Mouse (Mus musculus): ENCODE results near the gene Rdh9. TPM values are rescaled to one million over a fixed set of nuclear protein-coding genes. Genes with fewer than 3 reads are reported as not detected.
A peak's percentile ranks its signal among the peaks of the same experiment; 100 is the strongest.

Rdh9 gene
- polyA plus RNA-seq, 1 experiment = not detected

DNA sequence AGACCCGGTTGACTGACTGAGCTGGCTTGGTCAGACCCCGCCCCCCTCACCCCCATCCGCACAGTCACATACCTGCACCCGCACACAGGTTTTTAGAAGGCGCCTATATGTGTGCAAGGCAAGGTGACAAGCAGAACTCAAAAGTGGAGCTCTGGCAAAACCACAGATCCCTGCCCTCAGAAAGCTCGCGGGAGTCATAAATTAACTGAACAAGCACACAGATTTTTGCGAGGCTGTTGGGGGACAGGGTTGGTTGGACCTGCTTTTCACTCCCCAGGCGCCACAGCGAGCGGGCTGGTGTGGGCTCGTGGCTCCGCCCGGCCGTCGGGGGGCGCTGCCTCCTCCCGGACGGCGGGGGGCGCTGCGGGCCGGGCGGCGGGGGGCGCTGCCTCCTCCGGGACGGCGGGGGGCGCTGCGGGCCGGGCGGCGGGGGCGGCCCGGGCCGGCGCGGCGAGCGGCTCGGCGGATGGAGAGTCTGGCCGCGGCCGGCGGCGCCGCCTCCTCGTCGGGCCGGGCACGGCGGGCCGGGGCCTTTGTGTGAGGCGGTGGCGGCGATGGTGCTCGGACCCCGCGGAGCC is 37.0 kb upstream of the Rdh9 start, which contains the start of gene Zbtb39:
Gene Zbtb39, plus strand, starts transcription at position 456 of the 578 bp plus-strand sequence.
- no peak within 1 kb of the TSS for H3K27ac ChIP-seq (ENCODE audit: insufficient read depth, low read depth, low read length)
- peak within 1 kb of the TSS; percentile 94 for H3K4me3 ChIP-seq (ENCODE audit: insufficient read depth, low read length)
- H3K4me1 ChIP-seq (ENCODE audit: control insufficient read depth, insufficient read depth, low read length) = peaks cover 19% of the 10 kb centered on the region
- TF ChIP-seq CTCF (IDR thresholded peaks at IDR 0.05; ENCODE audit: low read depth, low read length) (0 out of 2 replicates have a peak, but pooled peaks have one; percentile 14), POLR2A (IDR thresholded peaks at IDR 0.05; ENCODE audit: borderline replicate concordance, low read depth, low read length) (no peak)

- Histone ChIP-seq H3K4me3 (ENCODE audit: insufficient read depth, low read length) (peak overlapping the region; percentile 94), H3K27ac (ENCODE audit: insufficient read depth, low read depth, low read length) (no peak overlapping the region), H3K4me1 (ENCODE audit: control insufficient read depth, insufficient read depth, low read length) (peaks cover 19% of the 10 kb centered on the region)
- no peak for TF ChIP-seq CTCF (IDR thresholded peaks at IDR 0.05; ENCODE audit: low read depth, low read length)
- no peak for TF ChIP-seq POLR2A (IDR thresholded peaks at IDR 0.05; ENCODE audit: borderline replicate concordance, low read depth, low read length)
Observed at GRCm38 (mm10) chr10:127739661-127740161, 36.5 kb upstream of the Rdh9 start.

DNA sequence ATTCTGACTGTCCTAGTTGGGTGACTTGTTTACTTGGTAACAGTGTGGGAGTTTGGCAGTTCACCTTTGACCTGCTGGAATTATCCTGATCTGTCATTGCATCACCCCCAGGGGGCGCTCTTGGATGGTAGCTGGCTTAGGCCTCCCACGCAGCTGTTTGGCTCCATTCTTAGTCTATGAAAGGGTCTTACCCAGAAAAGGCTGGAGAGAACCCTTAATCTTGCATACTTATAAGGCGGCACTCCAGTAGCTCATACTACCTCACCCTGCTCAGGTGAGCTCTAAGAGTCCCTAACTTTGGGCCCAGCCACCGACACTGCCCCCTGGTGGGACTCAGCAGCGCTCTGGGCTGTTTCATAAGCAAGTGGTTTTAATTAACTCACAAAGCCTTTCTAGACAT is 31.5 kb upstream of the Rdh9 start:
- Histone ChIP-seq H3K4me1 (ENCODE audit: control insufficient read depth, insufficient read depth, low read length) (peaks cover 6% of the 10 kb centered on the region), H3K4me3 (ENCODE audit: insufficient read depth, low read length) (no peak overlapping the region), H3K27ac (ENCODE audit: insufficient read depth, low read depth, low read length) (no peak overlapping the region)
- TF ChIP-seq POLR2A (IDR thresholded peaks at IDR 0.05; ENCODE audit: borderline replicate concordance, low read depth, low read length) = no peak
- TF ChIP-seq CTCF (IDR thresholded peaks at IDR 0.05; ENCODE audit: low read depth, low read length) = peak; percentile 91

DNA sequence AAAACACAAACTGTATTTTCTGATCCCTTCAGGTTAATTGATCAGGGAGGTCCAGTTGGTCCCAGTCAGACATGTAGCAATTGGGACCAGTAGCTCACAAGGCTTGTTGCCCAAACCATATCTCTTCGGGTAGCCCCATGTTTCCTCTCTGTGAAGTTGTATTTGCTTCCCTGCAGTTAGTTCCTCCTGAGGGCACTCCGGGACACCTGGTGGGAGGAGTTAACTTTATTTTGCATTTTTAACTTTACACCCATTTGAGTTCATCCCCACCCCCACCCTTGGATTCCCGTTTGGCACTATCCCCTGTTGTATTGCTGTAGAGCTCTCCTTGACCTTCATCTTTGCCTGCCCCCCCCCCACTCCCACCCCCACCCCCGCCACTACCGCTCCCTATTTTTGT is 30.3 kb upstream of the Rdh9 start:
- H3K27ac ChIP-seq (ENCODE audit: insufficient read depth, low read depth, low read length) = no peak overlapping the region
- H3K4me3 ChIP-seq (ENCODE audit: insufficient read depth, low read length) = no peak overlapping the region
- TF ChIP-seq CTCF (IDR thresholded peaks at IDR 0.05; ENCODE audit: low read depth, low read length) (no peak), POLR2A (IDR thresholded peaks at IDR 0.05; ENCODE audit: borderline replicate concordance, low read depth, low read length) (no peak)
- H3K4me1 ChIP-seq (ENCODE audit: control insufficient read depth, insufficient read depth, low read length) = peaks cover 4% of the 10 kb centered on the region

DNA sequence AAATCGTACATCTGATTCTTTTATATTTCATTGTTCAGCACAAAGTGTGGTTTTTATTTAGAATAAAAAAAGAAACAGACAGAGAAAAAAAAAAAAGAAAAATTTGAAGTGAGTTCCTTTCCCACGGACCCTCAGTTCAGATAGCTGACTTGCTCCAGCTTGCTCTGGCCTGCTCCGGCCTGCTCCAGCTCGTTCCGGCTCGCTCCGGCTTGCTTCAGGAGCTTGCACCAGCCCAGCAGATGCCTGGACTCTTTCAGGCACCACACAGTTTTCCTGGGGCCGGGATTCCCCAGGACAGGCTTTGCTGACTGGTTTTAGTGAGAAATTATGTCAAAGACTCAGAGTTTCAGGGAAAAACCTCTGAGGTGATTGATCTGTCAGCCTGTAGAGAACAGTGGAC is 28.9 kb upstream of the Rdh9 start:
- no peak for TF ChIP-seq POLR2A (IDR thresholded peaks at IDR 0.05; ENCODE audit: borderline replicate concordance, low read depth, low read length)
- H3K4me1 ChIP-seq (ENCODE audit: control insufficient read depth, insufficient read depth, low read length) = peaks cover 4% of the 10 kb centered on the region
- no peak overlapping the region for H3K27ac ChIP-seq (ENCODE audit: insufficient read depth, low read depth, low read length)
- no peak overlapping the region for H3K4me3 ChIP-seq (ENCODE audit: insufficient read depth, low read length)

- H3K4me1 ChIP-seq (ENCODE audit: control insufficient read depth, insufficient read depth, low read length) = peaks cover 4% of the 10 kb centered on the region
- no peak for TF ChIP-seq POLR2A (IDR thresholded peaks at IDR 0.05; ENCODE audit: borderline replicate concordance, low read depth, low read length)
- no peak for TF ChIP-seq CTCF (IDR thresholded peaks at IDR 0.05; ENCODE audit: low read depth, low read length)
- H3K27ac ChIP-seq (ENCODE audit: insufficient read depth, low read depth, low read length) = no peak overlapping the region
- H3K4me3 ChIP-seq (ENCODE audit: insufficient read depth, low read length) = no peak overlapping the region
Observed at GRCm38 (mm10) chr10:127748847-127749612, 27.2 kb upstream of the Rdh9 start.

DNA sequence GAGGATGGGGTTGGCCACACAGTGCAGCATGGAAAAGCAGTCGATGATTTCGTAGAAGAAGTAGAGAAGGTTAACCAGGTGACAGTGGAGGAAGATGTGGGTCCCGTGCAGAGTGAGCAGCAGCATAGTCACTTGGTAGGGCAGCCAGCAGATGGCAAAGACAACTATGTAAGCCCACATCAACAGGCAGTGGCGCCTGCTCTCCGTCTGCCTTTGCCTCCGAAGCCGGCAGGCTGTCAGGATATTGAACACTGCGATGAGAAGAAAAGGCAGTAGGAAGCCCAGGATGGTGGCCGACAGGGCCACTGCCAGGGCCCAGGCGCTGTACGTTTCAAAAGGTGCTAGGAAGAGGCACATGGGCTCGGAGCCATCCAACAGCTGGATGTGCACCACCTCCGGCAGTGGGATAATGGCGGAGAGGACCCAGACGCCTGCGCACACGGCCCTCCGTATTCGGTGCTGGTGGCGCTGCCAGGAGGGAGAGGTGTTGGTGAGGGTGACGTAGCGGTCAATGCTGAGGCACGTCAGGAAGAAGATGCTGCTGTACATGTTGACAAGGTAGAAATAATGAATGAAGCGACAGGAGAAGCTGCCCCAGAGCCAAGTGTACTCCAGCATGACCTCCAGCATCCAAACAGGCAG is 25.9 kb upstream of the Rdh9 start:
- Histone ChIP-seq H3K4me1 (ENCODE audit: control insufficient read depth, insufficient read depth, low read length) (peaks cover 4% of the 10 kb centered on the region), H3K27ac (ENCODE audit: insufficient read depth, low read depth, low read length) (no peak overlapping the region), H3K4me3 (ENCODE audit: insufficient read depth, low read length) (no peak overlapping the region)
- TF ChIP-seq POLR2A (IDR thresholded peaks at IDR 0.05; ENCODE audit: borderline replicate concordance, low read depth, low read length) (no peak), CTCF (IDR thresholded peaks at IDR 0.05; ENCODE audit: low read depth, low read length) (no peak)

DNA sequence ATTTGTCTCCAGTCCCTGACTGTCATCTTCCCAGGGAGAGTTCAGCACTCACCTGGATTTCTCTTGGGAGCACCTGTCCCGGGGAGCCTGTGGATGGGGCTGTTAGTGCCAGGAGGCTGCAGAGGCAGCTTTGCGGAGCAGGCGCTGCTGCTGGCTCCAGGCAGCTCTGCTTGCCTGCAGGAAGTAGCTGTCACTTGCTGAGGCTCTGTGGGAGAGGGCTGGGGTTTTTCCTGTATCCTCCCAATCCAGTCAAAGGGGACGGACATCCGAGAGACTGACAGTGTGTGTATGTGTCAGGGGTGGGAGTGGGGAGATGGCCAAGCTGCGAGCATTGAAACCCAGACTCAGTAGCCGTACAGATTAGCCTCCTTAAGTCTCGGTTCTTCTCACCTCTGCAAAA is 24.6 kb upstream of the Rdh9 start, which contains the start of gene Gpr182:
Gene Gpr182, minus strand, starts transcription at position 185 of the 400 bp plus-strand sequence.
- no peak for TF ChIP-seq CTCF (IDR thresholded peaks at IDR 0.05; ENCODE audit: low read depth, low read length)
- TF ChIP-seq POLR2A (IDR thresholded peaks at IDR 0.05; ENCODE audit: borderline replicate concordance, low read depth, low read length) = no peak
- Histone ChIP-seq H3K27ac (ENCODE audit: insufficient read depth, low read depth, low read length) (no peak within 1 kb of the TSS), H3K4me3 (ENCODE audit: insufficient read depth, low read length) (no peak within 1 kb of the TSS), H3K4me1 (ENCODE audit: control insufficient read depth, insufficient read depth, low read length) (no peaks in the 10 kb centered on the region)

- no peak overlapping the region for H3K27ac ChIP-seq (ENCODE audit: insufficient read depth, low read depth, low read length)
Observed at GRCm38 (mm10) chr10:127754566-127755166, 21.5 kb upstream of the Rdh9 start.

More at GRCm38 (mm10) chr10:127754566-127755166, 21.5 kb upstream of the Rdh9 start:
- Histone ChIP-seq H3K4me1 (ENCODE audit: control insufficient read depth, insufficient read depth, low read length) (no peaks in the 10 kb centered on the region), H3K4me3 (ENCODE audit: insufficient read depth, low read length) (no peak overlapping the region)
- TF ChIP-seq POLR2A (IDR thresholded peaks at IDR 0.05; ENCODE audit: borderline replicate concordance, low read depth, low read length) = no peak
- no peak for TF ChIP-seq CTCF (IDR thresholded peaks at IDR 0.05; ENCODE audit: low read depth, low read length)
